Mouse (Mus musculus): ENCODE results near the gene Lats2. TPM values are rescaled to one million over a fixed set of nuclear protein-coding genes. Genes with fewer than 3 reads are reported as not detected.

Gene Lats2
- total and polyA plus RNA-seq, 3 experiments: 1.1 to 4.0 (median 1.5) TPM

DNA sequence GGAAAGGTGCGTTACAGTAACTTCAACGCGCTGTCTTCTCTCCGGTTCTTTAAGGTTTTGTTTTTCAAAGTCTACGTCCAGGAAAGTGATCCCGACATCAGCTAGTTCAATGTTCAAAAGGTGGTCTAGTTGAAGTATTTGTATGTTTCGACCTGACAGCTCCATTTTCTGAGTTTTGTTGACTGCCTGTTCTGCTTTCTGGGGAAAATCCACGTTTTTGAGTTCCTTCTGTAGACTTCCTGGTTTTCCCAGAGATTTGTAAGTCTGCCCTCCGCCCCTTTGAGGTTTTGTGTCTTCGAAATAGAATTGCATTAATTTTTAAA is 92.6 kb downstream of the Lats2 start:
- H3K9me3 ChIP-seq (replicated peaks; ENCODE audit: low read length): no peaks in the 10 kb centered on the region
- H3K27me3 ChIP-seq (replicated peaks): no peaks in the 10 kb centered on the region
- DNase-seq (ENCODE audit: extremely low read depth): no peak
- H3K4me1 ChIP-seq (ENCODE audit: control insufficient read depth in 1 of 2, insufficient read depth in 2 of 2): peaks cover 2 to 29% of the 10 kb centered on the region in 2 experiments; a peak in 3 of 4 replicates
- H3K4me3 ChIP-seq (replicated peaks in 1 of 3; ENCODE audit: low read depth in 2 of 3, low read length in 2 of 3, poor library complexity in 1 of 3): peak overlapping the region; percentile 71 to 95 (median 95)
- H3K4me2 ChIP-seq (ENCODE audit: insufficient read depth, low read depth, poor library complexity, severe bottlenecking): peak overlapping the region; percentile 100
- TF ChIP-seq ELF1 (IDR thresholded peaks at IDR 0.05; ENCODE audit: low read depth, low read length) (no peak), CHD1 (IDR thresholded peaks at IDR 0.05; ENCODE audit: low read depth, low read length) (0 out of 2 replicates have a peak, but pooled peaks have one; percentile 33)
- peaks cover 45% of the 10 kb centered on the region for H3K79me2 ChIP-seq (replicated peaks; ENCODE audit: control insufficient read depth, extremely low read depth, insufficient read depth, poor library complexity, severe bottlenecking)
- H3K27ac ChIP-seq (ENCODE audit: insufficient read depth, low read depth): peak overlapping the region; percentile 70; the same call in 1 of the 2 replicates
- dilution Hi-C loops (cut with MboI; ENCODE audit: extremely low pct_ligation_motif_present, extremely low pct_unique_long_range_greater_than_20kb, low sequenced_read_pairs) (no loop called here), in situ Hi-C loops (cut with MboI; ENCODE audit: low pct_ligation_motif_present, low pct_unique_long_range_greater_than_20kb, low sequenced_read_pairs) (no loop called here)
- peaks cover 5 to 13% of the 10 kb centered on the region in 2 experiments for H3K36me3 ChIP-seq (replicated peaks in 1 of 2; ENCODE audit: control insufficient read depth in 1 of 2, insufficient read depth in 1 of 2, low read length in 1 of 2)
- H3K9ac ChIP-seq (ENCODE audit: insufficient read depth, low read depth): peak overlapping the region; percentile 84

DNA sequence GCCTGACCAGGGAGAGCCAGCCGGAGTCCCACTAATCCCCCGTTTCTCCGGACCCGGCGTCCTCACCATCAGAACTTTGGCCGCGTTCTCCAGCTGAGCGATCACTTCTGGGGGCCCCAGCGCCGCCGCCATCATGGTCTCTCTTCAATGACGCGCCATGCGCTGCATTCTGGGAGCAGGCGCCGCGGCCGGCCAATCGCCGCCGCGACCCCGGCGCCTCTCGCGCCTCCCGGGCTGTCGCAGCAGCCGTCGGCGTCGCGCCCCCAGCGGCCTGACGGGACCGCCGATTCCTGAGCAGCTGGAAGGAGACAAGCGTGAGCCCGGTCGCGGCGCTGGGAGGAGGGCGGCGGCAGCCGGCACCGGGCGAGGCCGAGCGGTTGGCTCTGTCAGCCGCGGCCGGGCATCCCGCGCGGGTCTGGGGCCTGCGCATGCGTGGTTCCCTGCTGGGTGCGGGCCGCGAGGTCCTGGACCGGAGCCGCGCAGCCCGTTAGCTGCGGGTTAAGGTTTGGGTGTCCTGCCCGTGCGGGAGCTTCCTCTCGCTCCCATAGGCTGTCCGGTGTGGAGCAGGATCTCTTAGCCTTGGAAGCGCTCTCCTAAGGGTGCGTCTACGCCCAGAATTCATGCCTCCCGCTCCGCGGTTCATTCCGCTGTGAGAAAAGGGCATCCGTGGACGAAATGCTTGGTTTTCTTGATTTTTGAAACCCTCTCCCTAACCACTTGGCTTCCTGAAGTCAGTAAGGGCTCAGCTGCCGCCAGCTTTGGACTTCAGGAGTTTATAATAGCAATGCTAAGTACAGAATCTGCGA is 93.2 kb downstream of the Lats2 start, which contains the start of gene Xpo4:
Gene Xpo4, minus strand, starts transcription at position 609 of the 806 bp plus-strand sequence.
- Histone ChIP-seq H3K9me3 (replicated peaks; ENCODE audit: low read length) (no peaks in the 10 kb centered on the region), H3K36me3 (replicated peaks in 1 of 2; ENCODE audit: control insufficient read depth in 1 of 2, insufficient read depth in 1 of 2, low read length in 1 of 2) (peaks cover 5 to 14% of the 10 kb centered on the region in 2 experiments), H3K27ac (ENCODE audit: insufficient read depth, low read depth) (peak within 1 kb of the TSS; percentile 70), H3K4me1 (ENCODE audit: control insufficient read depth in 1 of 2, insufficient read depth in 2 of 2) (peaks cover 2 to 29% of the 10 kb centered on the region in 2 experiments; a peak in 3 of 4 replicates), H3K79me2 (replicated peaks; ENCODE audit: control insufficient read depth, extremely low read depth, insufficient read depth, poor library complexity, severe bottlenecking) (peaks cover 50% of the 10 kb centered on the region), H3K27me3 (replicated peaks) (no peaks in the 10 kb centered on the region), H3K4me3 (replicated peaks in 1 of 3; ENCODE audit: low read depth in 2 of 3, low read length in 2 of 3, poor library complexity in 1 of 3) (peak within 1 kb of the TSS; percentile 71 to 95 (median 95)), H3K9ac (ENCODE audit: insufficient read depth, low read depth) (peak within 1 kb of the TSS; percentile 84), H3K4me2 (ENCODE audit: insufficient read depth, low read depth, poor library complexity, severe bottlenecking) (peak within 1 kb of the TSS; percentile 100)
- peak; percentile 73 for DNase-seq (ENCODE audit: extremely low read depth)
- in situ Hi-C loops (cut with MboI; ENCODE audit: low pct_ligation_motif_present, low pct_unique_long_range_greater_than_20kb, low sequenced_read_pairs): no loop called here
- dilution Hi-C loops (cut with MboI; ENCODE audit: extremely low pct_ligation_motif_present, extremely low pct_unique_long_range_greater_than_20kb, low sequenced_read_pairs): no loop called here
- TF ChIP-seq KAT2A (IDR thresholded peaks at IDR 0.05; ENCODE audit: insufficient replicate concordance, low read length) (peak; percentile 78; the same call in 1 of the 2 replicates), MXI1 (IDR thresholded peaks at IDR 0.05; ENCODE audit: low read depth, low read length) (peak; percentile 75), BHLHE40 (IDR thresholded peaks at IDR 0.05; ENCODE audit: low read depth, low read length) (no peak), SMC3 (IDR thresholded peaks at IDR 0.05; ENCODE audit: low read depth, low read length) (no peak), ETS1 (conservative IDR thresholded peaks at IDR 0.05; ENCODE audit: low read depth, low read length) (no peak), JUND (conservative IDR thresholded peaks at IDR 0.05; ENCODE audit: low read depth, low read length) (no peak), USF2 (conservative IDR thresholded peaks at IDR 0.05; ENCODE audit: low read depth, low read length) (no peak), PAX5 (IDR thresholded peaks at IDR 0.05; ENCODE audit: low read length) (no peak), HCFC1 (IDR thresholded peaks at IDR 0.05; ENCODE audit: low read depth, low read length) (peak; percentile 78), IRF4 (IDR thresholded peaks at IDR 0.05; ENCODE audit: low read depth, low read length) (0 out of 2 replicates have a peak, but pooled peaks have one; percentile 2), TCF12 (IDR thresholded peaks at IDR 0.05; ENCODE audit: low read depth, low read length) (peak; percentile 91), POLR2A (IDR thresholded peaks at IDR 0.05; ENCODE audit: low read depth, low read length) (peak; percentile 81), MAFK (IDR thresholded peaks at IDR 0.05; ENCODE audit: insufficient replicate concordance, low read length) (no peak), MAZ (IDR thresholded peaks at IDR 0.05; ENCODE audit: low read depth, low read length) (0 out of 2 replicates have a peak, but pooled peaks have one; percentile 29), EP300 (IDR thresholded peaks at IDR 0.05; ENCODE audit: low read length) (no peak), CTCF (conservative IDR thresholded peaks at IDR 0.05 in 1 of 2, IDR thresholded peaks at IDR 0.05 in 1 of 2; ENCODE audit: low read depth in 2 of 2, low read length in 2 of 2) (peak in 1 of 2 experiments; percentile 32; a peak in 1 of 4 replicates), CHD1 (IDR thresholded peaks at IDR 0.05; ENCODE audit: low read depth, low read length) (peak; percentile 25; the same call in 1 of the 2 replicates), POLR2AphosphoS2 (IDR thresholded peaks at IDR 0.05; ENCODE audit: low read depth, low read length) (peak; percentile 46; the same call in 1 of the 2 replicates), GABPA (IDR thresholded peaks at IDR 0.05; ENCODE audit: insufficient replicate concordance, low read depth, low read length) (no peak), USF1 (IDR thresholded peaks at IDR 0.05; ENCODE audit: low read depth, low read length) (no peak), NRF1 (IDR thresholded peaks at IDR 0.05; ENCODE audit: low read depth, low read length) (peak; percentile 89), RAD21 (IDR thresholded peaks at IDR 0.05; ENCODE audit: low read depth, low read length) (no peak), JUN (IDR thresholded peaks at IDR 0.05; ENCODE audit: insufficient read depth, low read depth, low read length) (no peak), NELFE (IDR thresholded peaks at IDR 0.05; ENCODE audit: low read depth, low read length) (peak; percentile 86), ZC3H11A (IDR thresholded peaks at IDR 0.05; ENCODE audit: low read depth, low read length) (no peak), ZMIZ1 (IDR thresholded peaks at IDR 0.05; ENCODE audit: low read depth, low read length) (peak; percentile 92; the same call in 1 of the 2 replicates), ELF1 (IDR thresholded peaks at IDR 0.05; ENCODE audit: low read depth, low read length) (peak; percentile 40; the same call in 1 of the 2 replicates), MEF2A (IDR thresholded peaks at IDR 0.05; ENCODE audit: borderline replicate concordance, low read depth, low read length) (peak; percentile 37; the same call in 1 of the 2 replicates), TBP (conservative IDR thresholded peaks at IDR 0.05; ENCODE audit: low read depth, low read length) (0 out of 2 replicates have a peak, but pooled peaks have one; percentile 46), RCOR1 (conservative IDR thresholded peaks at IDR 0.05; ENCODE audit: low read depth, low read length) (0 out of 2 replicates have a peak, but pooled peaks have one; percentile 11)

Data from CH12.LX (cell line).